Mouse (Mus musculus) cerebellum, adult 8-10 months (tissue): ENCODE measurements around the gene Fam111a.

ENCODE experiments used
- DNase-seq: peaks from one replicate; pipeline ENCODE4 v3.0.0; 2022

Fam111a gene

GRCm38 (mm10) chr19:12634259-12634658, 88.7 kb downstream of the Fam111a start:
- DNase-seq = no peak

- DNase-seq = no peak
Measured at GRCm38 (mm10) chr19:12634963-12635362, 89.4 kb downstream of the Fam111a start.

- DNase-seq = no peak
Measured at GRCm38 (mm10) chr19:12636863-12637262, 91.3 kb downstream of the Fam111a start.

GRCm38 (mm10) chr19:12638049-12638448, 92.5 kb downstream of the Fam111a start:
- no peak for DNase-seq
